Mouse (Mus musculus): ENCODE measurements around the gene Cblb.

Cblb gene

DNA sequence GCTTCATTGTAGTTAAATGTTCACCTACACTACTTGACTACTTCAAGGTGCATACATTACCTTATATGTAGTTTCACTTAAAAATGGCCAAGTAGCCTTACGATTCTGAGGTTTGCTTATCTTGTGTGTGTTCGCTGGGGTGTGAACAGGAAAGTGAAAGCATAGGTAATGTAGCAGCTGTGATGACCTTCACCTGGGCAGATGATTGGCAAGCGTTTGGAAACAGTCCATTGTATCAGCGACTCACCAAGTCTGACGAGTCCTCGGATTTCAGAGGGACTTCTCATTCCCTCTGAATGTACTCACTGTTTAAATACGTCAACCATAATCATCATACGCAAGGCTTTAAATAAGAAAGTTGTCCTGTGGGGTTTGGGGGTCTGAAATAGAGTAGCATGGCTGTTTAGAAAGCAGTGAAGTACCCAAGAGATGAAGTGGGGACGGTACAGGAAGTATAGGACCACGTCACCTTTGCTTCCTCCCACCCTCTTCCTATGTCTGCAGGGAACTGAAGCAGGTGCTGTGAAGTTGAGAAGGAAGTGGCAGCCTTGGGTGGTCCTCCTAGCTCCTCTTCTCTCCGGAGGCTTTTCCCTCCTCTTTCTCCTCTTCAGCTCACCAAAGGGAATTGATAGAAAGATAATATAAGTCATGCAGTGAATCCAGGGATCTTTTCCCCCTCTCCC is 101.9 kb downstream of the Cblb start:
- no peak for DNase-seq (ENCODE audit: low spot score)

DNA sequence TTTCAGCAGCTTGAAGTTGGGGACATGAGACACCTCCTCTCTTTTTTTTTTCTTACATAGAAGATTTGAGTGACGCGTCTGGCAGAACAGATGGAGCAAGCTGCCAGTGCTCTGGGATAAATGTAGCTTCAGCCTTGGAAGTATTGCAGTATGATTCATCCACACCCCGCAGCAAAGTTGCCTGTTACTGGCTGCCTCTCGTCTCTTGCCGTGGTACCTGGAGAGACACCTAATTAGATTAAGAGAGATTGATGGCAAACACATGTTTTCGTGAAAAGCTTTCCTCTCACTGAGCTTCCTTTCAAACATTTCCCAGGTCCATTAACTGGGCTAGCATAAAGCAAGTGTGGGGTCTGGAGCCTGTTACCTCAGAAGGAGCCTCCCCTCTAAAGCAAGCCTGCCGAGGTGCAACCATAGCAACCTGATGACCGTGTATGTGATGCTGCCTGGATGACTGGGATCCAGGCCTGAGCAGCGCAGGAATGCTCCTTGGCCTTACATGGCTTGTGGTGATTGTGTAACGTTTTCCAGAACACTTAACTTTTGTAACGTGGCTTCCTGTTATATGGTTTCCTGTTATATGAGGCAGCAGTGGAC is 103.7 kb downstream of the Cblb start:
- DNase-seq (ENCODE audit: low spot score), result no peak

DNA sequence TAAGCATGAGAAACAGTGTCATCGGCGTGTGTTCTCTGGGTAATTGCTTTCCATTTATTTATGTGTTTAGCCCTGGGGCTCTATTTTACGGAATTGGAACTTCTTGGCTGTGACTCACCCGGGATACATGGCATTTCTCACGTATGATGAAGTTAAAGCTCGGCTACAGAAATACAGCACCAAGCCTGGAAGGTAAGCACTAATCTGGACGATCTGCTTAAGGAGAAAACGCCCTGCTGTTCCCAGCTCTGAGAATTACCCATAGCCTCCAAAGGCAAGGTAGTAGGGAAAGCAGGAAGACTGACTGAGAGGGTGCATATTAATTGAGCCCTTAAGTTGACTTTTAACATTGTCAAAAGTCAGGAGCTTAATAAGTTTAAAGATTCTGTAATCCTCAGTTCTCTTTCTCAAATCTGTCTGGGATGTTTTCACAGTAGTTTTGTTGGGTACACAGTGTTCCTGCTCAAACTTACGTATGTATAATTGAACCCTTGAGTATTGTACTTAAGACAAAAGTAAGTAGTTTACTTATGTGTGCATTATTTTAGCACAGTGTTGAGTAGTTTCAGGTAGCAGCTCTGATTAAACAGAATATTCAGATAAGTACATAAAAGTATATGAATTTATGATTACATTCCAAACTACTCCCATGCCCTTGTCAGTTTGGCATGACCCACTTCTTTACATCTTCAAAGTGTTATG is 104.8 kb downstream of the Cblb start:
- no peak for DNase-seq (ENCODE audit: low spot score)

- no peak for DNase-seq (ENCODE audit: low spot score)
Measured at GRCm38 (mm10) chr16:52143101-52143500, 112.1 kb downstream of the Cblb start.

DNA sequence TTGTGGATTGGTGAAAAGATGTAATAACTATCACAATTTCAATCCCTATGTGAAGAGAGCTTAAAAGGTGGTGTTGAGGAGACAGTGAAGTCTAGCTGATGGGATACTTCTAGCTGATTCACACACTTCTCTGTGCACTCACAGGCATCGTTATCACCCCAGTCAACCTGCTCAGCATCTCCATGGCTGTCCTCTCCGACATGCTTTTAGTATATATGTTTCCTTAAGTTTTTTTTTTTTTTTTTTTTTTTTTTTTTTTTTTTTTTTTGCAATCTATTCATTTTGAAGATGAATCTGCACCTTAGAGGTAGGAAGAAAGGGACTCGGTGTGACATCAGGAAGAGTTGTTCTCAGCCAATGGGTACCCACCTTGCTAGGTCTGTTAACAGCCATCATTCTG is 112.8 kb downstream of the Cblb start:
- no peak for DNase-seq (ENCODE audit: low spot score)

GRCm38 (mm10) chr16:52144792-52145191 is 113.8 kb downstream of the Cblb start:
- DNase-seq (ENCODE audit: low spot score), result no peak

GRCm38 (mm10) chr16:52145552-52145951 is 114.5 kb downstream of the Cblb start:
- DNase-seq (ENCODE audit: low spot score), result no peak

GRCm38 (mm10) chr16:52146976-52147696 is 116.1 kb downstream of the Cblb start:
- DNase-seq (ENCODE audit: low spot score), result no peak

DNA sequence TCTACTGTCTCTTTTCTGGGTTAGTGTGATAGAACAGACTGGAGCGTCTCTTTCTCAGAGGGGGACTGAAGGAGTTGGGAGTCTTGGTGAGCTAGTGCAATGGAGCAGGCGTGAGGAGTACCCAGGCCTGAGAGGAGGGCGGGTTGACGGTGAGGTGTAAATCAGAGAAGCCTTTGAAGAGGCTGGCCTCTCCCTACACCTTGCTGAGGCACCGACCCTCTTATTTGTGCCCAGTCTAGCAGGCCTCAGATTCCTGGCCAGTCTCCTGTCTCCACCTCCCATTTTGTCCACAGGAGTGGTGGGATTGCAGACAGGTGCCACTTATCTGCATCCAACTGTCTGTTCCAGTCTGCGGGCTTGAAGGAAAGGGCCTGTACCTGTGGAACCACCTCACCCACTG is 117.0 kb downstream of the Cblb start:
- DNase-seq (ENCODE audit: low spot score), result no peak

GRCm38 (mm10) chr16:52149135-52149769 is 118.2 kb downstream of the Cblb start:
- DNase-seq (ENCODE audit: low spot score), result no peak

GRCm38 (mm10) chr16:52155030-52155696 is 124.1 kb downstream of the Cblb start:
- no peak for DNase-seq (ENCODE audit: low spot score)

- no peak for DNase-seq (ENCODE audit: low spot score)
Measured at GRCm38 (mm10) chr16:52159958-52160504, 129.0 kb downstream of the Cblb start.

- DNase-seq (ENCODE audit: low spot score), result no peak
Measured at GRCm38 (mm10) chr16:52164246-52164645, 133.2 kb downstream of the Cblb start.

DNA sequence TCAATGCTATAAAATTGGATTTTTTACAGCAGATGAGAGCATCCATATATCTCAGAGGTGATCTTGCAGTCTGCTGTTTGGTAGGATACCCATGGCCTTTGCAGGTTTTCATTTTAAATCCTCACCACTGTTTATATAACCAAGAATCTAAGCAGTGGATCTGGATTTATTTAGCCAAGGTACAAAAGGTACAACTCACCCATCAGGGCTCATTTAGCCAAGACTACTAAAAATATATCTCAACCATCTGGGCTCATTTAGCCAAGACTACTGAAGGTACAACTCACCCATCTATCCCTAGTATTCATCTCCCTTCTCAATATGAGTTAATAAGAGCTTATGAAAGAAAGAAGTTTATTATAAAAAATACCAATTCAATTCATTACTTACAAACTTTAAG is 142.2 kb downstream of the Cblb start:
- no peak for DNase-seq (ENCODE audit: low spot score)

DNA sequence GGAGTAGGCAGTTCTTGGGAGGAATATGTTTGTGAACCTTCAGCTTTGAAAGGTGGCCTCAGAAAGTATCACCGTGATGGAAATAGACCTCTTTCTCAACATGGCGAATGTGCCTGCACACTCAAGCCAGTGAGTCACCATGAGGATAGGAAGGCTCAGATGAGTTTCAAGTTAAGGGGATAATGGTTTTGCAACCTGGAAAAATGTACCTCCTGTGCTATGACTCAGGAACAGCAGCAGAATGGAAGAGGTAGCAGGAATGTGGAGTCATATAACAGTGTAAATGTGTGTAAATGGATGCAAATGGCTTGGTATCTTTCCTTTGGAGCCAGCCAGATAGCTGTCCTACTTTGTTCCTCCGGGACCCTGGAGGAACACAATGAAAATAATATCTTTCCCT is 148.8 kb downstream of the Cblb start:
- no peak for DNase-seq (ENCODE audit: low spot score)

- no peak for DNase-seq (ENCODE audit: low spot score)
Measured at GRCm38 (mm10) chr16:52182057-52182456, 151.0 kb downstream of the Cblb start.

DNA sequence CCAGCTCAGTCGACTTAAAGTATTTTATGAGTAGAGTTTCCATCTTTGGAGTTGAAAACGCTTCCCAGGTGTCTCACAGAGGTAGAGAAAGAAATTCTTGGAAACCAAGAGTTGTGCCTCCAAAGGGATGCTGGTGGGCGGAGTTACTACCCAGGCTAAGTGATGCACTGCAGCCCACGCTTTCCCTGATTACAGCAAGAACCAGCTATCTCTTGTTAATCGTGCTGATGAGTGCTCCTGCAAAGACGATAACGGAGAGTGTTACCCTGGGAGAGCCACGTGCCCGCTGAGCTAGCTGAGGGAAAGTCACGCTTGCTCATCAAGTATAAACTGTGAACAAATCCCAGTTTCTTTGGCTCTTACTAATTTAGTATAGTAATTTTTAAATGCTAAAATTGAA is 153.3 kb downstream of the Cblb start:
- DNase-seq (ENCODE audit: low spot score), result no peak

DNA sequence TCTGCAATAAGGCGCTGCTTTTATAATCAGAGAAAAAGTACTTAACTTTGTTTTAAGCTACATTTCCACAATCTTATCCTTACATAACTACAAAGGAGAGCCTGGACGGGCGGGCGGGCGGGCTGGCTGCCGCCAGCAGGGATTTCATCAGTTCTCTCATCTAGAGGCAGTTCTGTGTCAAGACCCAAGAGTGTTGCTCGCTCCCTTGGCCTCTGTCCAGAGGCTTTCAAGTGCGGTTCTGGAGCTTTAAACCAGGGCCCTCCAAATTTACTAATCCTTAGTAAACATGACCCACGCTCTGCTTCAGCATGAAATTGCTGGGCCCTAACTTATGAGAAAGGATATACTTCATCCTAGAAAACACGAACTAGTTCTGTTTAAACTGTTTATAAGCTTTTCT is 155.7 kb downstream of the Cblb start:
- DNase-seq (ENCODE audit: low spot score), result no peak

DNA sequence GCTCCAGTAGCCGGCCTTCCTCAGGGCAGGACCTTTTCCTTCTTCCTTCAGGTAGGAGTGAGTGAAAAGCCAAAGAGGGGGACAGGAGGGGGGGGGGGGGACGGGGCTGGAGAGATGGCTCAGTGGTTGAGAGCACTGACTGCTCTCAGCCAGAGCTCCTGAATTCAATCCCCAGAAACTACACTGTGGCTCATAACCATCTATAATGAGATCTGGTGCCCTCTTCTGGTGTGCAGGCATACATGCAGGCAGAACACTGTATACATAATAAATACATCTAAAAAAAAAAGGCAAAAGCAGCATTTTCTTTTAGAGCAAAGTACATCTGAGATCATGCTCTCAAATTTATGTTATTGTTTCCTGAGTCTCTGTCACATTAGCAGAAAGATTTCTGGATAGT is 158.1 kb downstream of the Cblb start:
- DNase-seq (ENCODE audit: low spot score), result no peak

DNA sequence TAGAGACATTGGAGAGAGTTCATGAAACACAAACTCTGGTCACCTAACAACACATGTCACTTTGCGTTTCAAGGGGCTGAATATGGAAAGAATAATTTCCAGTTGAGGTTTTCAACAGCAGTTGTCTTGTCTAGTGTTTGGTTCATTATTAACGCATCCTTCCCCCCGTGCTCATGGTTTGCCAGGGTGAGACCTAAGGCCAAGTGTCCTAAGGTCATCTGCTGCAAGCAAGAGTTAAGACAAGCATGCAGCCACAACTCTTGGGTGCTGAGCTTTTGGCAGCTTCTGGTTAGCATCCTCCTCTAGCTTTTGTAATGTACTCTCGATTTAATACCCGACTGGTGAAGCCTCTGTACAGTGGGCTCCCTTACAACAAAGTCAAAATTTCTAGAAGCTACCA is 159.7 kb downstream of the Cblb start:
- no peak for DNase-seq (ENCODE audit: low spot score)

GRCm38 (mm10) chr16:52194040-52194439 is 163.0 kb downstream of the Cblb start:
- no peak for DNase-seq (ENCODE audit: low spot score)

Data from ovary, adult 18-20 months (tissue).